Mouse (Mus musculus) CH12.LX (cell line): ENCODE data around the gene Kalrn. TPM values are rescaled to one million over a fixed set of nuclear protein-coding genes. Genes with fewer than 3 reads are reported as not detected.

ENCODE experiments used
- DNase-seq: peaks from one replicate; pipeline ENCODE4 v3.0.0-alpha.2; 2013; ENCODE audit errors: extremely low read depth
- H3K27ac ChIP-seq: 2 replicates; pipeline ENCODE4 v1.5.1; 2012; ENCODE audit warnings: low read depth, mild to moderate bottlenecking, control low read depth, moderate library complexity; ENCODE audit not compliant: insufficient read depth
- H3K27me3 ChIP-seq: replicated peaks from 2 replicates; pipeline ENCODE3; 2012; ENCODE audit warnings: inconsistent platforms
- H3K36me3 ChIP-seq, 2 experiments: replicated peaks in 1 of 2; 2 replicates each; pipeline versions ENCODE3 to v1.6.1; 2012; ENCODE audit warnings: inconsistent platforms in 1 of 2, low read length in 1 of 2, mild to moderate bottlenecking in 1 of 2, mixed read lengths in 1 of 2, moderate library complexity in 1 of 2; ENCODE audit not compliant: control insufficient read depth in 1 of 2, insufficient read depth in 1 of 2
- H3K4me1 ChIP-seq, 2 experiments: 2 replicates each; pipeline ENCODE4 v1.6.1; 2012; ENCODE audit warnings: inconsistent platforms in 1 of 2, moderate library complexity in 1 of 2; ENCODE audit not compliant: insufficient read depth in 2 of 2, control insufficient read depth in 1 of 2
- H3K4me2 ChIP-seq: 2 replicates; pipeline ENCODE4 v1.6.1; 2012; ENCODE audit warnings: low read depth, mild to moderate bottlenecking, control low read depth; ENCODE audit not compliant: poor library complexity, insufficient read depth, severe bottlenecking
- H3K4me3 ChIP-seq, 3 experiments: fragments of 150-350 bp in 1 of 3; sonication (generic) in 1 of 3; replicated peaks in 1 of 3; 2 replicates each; pipeline versions ENCODE3 to v1.5.1; 2011 to 2012; ENCODE audit warnings: low read depth in 2 of 3, low read length in 2 of 3, mild to moderate bottlenecking in 2 of 3, moderate library complexity in 2 of 3, control low read depth in 1 of 3, improper control_type of control experiment in 1 of 3, inconsistent platforms in 1 of 3, mixed read lengths in 1 of 3; ENCODE audit not compliant: poor library complexity in 1 of 3
- H3K79me2 ChIP-seq: replicated peaks from 2 replicates; pipeline ENCODE4 v1.6.1; 2012; ENCODE audit warnings: mild to moderate bottlenecking, moderate library complexity; ENCODE audit not compliant: control insufficient read depth, poor library complexity, insufficient read depth, severe bottlenecking; ENCODE audit errors: extremely low read depth
- H3K9ac ChIP-seq: 2 replicates; pipeline ENCODE4 v1.6.1; 2012; ENCODE audit warnings: low read depth, mild to moderate bottlenecking, control low read depth, moderate library complexity; ENCODE audit not compliant: insufficient read depth
- H3K9me3 ChIP-seq: replicated peaks from 2 replicates; pipeline ENCODE3; 2012; ENCODE audit warnings: low read length, inconsistent platforms, mixed read lengths
- BHLHE40 ChIP-seq: IDR thresholded peaks from 2 replicates; pipeline ENCODE4 v1.6.1; 2011; ENCODE audit warnings: mild to moderate bottlenecking, low read depth, low read length, improper control_type of control experiment
- CHD2 ChIP-seq: IDR thresholded peaks from 2 replicates; pipeline ENCODE4 v1.6.1; 2011; ENCODE audit warnings: low read length, improper control_type of control experiment
- CTCF ChIP-seq, 2 experiments: IDR thresholded peaks in 1 of 2; conservative IDR thresholded peaks in 1 of 2; 2 replicates each; pipeline ENCODE4 v1.5.1; 2011 to 2012; ENCODE audit warnings: low read depth in 2 of 2, low read length in 2 of 2, improper control_type of control experiment in 1 of 2, inconsistent platforms in 1 of 2, mild to moderate bottlenecking in 1 of 2, moderate library complexity in 1 of 2
- ELF1 ChIP-seq: IDR thresholded peaks from 2 replicates; pipeline ENCODE4 v1.6.1; 2014; ENCODE audit warnings: low read depth, mild to moderate bottlenecking, inconsistent platforms, low read length, improper control_type of control experiment
- EP300 ChIP-seq: IDR thresholded peaks from 2 replicates; pipeline ENCODE4 v1.6.1; 2011; ENCODE audit warnings: low read length, improper control_type of control experiment
- GABPA ChIP-seq: IDR thresholded peaks from 2 replicates; pipeline ENCODE4 v1.6.1; 2012; ENCODE audit warnings: low read depth, low read length, improper control_type of control experiment, inconsistent platforms; ENCODE audit not compliant: insufficient replicate concordance
- JUND ChIP-seq: conservative IDR thresholded peaks from 2 replicates; pipeline ENCODE4 v1.6.1; 2011; ENCODE audit warnings: low read depth, low read length, improper control_type of control experiment
- MAX ChIP-seq: IDR thresholded peaks from 2 replicates; pipeline ENCODE4 v1.6.1; 2011; ENCODE audit warnings: low read length, improper control_type of control experiment
- MXI1 ChIP-seq: IDR thresholded peaks from 2 replicates; pipeline ENCODE4 v1.6.1; 2011; ENCODE audit warnings: mild to moderate bottlenecking, low read depth, low read length, improper control_type of control experiment
- MYC ChIP-seq: IDR thresholded peaks from 2 replicates; pipeline ENCODE4 v1.6.1; 2011; ENCODE audit warnings: low read depth, mild to moderate bottlenecking, improper control_type of control experiment, low read length
- NELFE ChIP-seq: IDR thresholded peaks from 2 replicates; pipeline ENCODE4 v1.6.1; 2011; ENCODE audit warnings: low read depth, low read length, improper control_type of control experiment
- NRF1 ChIP-seq: IDR thresholded peaks from 2 replicates; pipeline ENCODE4 v1.6.1; 2014; ENCODE audit warnings: low read depth, mild to moderate bottlenecking, inconsistent platforms, low read length, improper control_type of control experiment, moderate library complexity
- PAX5 ChIP-seq: IDR thresholded peaks from 2 replicates; pipeline ENCODE4 v1.6.1; 2012; ENCODE audit warnings: low read length, inconsistent platforms, mixed read lengths
- RAD21 ChIP-seq: IDR thresholded peaks from 2 replicates; pipeline ENCODE4 v1.6.1; 2011; ENCODE audit warnings: low read depth, mild to moderate bottlenecking, low read length, improper control_type of control experiment, moderate library complexity
- RCOR1 ChIP-seq: conservative IDR thresholded peaks from 2 replicates; pipeline ENCODE4 v1.6.1; 2012; ENCODE audit warnings: low read depth, mild to moderate bottlenecking, inconsistent platforms, low read length, improper control_type of control experiment
- SIN3A ChIP-seq: IDR thresholded peaks from 2 replicates; pipeline ENCODE4 v1.6.1; 2012; ENCODE audit warnings: low read length, improper control_type of control experiment, inconsistent platforms
- TBP ChIP-seq: conservative IDR thresholded peaks from 2 replicates; pipeline ENCODE4 v1.6.1; 2011; ENCODE audit warnings: low read depth, low read length, improper control_type of control experiment
- UBTF ChIP-seq: IDR thresholded peaks from 2 replicates; pipeline ENCODE4 v1.6.1; 2012; ENCODE audit warnings: low read depth, mild to moderate bottlenecking, inconsistent platforms, low read length, improper control_type of control experiment, moderate library complexity
- USF1 ChIP-seq: IDR thresholded peaks from 2 replicates; pipeline ENCODE4 v1.6.1; 2014; ENCODE audit warnings: low read depth, mild to moderate bottlenecking, inconsistent platforms, low read length, improper control_type of control experiment
- USF2 ChIP-seq: conservative IDR thresholded peaks from 2 replicates; pipeline ENCODE4 v1.6.1; 2011; ENCODE audit warnings: low read depth, low read length, improper control_type of control experiment
- ZKSCAN1 ChIP-seq: IDR thresholded peaks from 2 replicates; pipeline ENCODE4 v1.6.1; 2012; ENCODE audit warnings: low read depth, inconsistent platforms, low read length, improper control_type of control experiment, borderline replicate concordance
- ZNF384 ChIP-seq: IDR thresholded peaks from 2 replicates; pipeline ENCODE4 v1.6.1; 2012; ENCODE audit warnings: low read depth, low read length, improper control_type of control experiment, inconsistent platforms
- dilution Hi-C: fragments of 300-500 bp; cut with MboI; formaldehyde crosslinking; loops from 2 replicates; pipeline ENCODE4 v1.14.3; 2020; ENCODE audit warnings: low sequenced_read_pairs; ENCODE audit not compliant: extremely low pct_unique_long_range_greater_than_20kb, extremely low pct_ligation_motif_present
- in situ Hi-C: fragments of 300-500 bp; cut with MboI; formaldehyde crosslinking; loops from 3 replicates; pipeline ENCODE4 v1.14.3; 2019; ENCODE audit warnings: low sequenced_read_pairs, low pct_ligation_motif_present, low pct_unique_long_range_greater_than_20kb, mixed read lengths
- polyA plus RNA-seq: library from polyadenylated mRNA; unstranded; fragments of >175 nt; gene quantifications from 2 replicates; pipeline ENCODE4 v1.2.1, GENCODE M21; 2012; ENCODE audit warnings: low read depth; ENCODE audit not compliant: insufficient read length
- total RNA-seq, 2 experiments: library from RNA; depleted of rRNA; stranded (reverse); fragments of 300-350 nt in 1 of 2; fragments of >200 nt in 1 of 2; gene quantifications; 2 replicates each; pipeline ENCODE4 v1.2.3; 2012 to 2014

Gene Kalrn
- total and polyA plus RNA-seq, 3 experiments = 0.08 to 0.09 TPM; not detected in 1

DNA sequence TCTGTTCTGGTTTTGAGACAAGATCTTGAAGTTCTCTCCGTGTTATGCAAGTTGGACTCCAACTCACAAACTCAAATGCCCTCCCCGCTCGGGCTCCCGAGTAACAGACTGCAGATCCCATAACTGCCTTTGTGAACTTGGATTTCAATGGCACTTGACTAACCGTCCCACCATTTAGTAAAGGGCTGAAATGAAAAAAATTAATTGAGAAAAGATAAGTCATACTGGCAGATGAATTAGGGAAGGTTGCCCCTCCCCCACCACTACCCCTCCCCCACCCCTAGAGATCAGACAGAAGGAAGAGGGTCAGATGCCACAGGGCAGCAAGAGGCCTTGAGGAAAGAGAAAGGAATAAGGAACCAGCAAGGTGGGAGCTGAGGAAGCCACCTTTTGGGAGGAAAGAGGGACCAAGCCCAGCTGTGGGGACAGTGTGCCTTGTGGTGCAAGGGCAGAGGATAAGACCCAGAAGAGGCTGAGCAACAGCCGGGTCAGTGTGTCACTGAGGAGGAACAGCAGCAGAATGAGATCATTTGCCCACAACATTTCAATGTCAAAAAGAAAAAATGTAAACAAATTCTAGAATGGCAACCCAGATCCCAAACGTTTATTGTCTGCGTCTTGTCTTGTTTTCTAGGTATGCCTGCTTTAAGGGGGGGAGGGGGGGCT is 21.4 kb upstream of the Kalrn start:
- H3K27ac ChIP-seq = no peak overlapping the region
- in situ Hi-C loops = no loop called here
- TF ChIP-seq UBTF = no peak
- no peak for TF ChIP-seq ZKSCAN1
- no peak for TF ChIP-seq ZNF384
- no peak for TF ChIP-seq MAX
- no peak for TF ChIP-seq RCOR1
- no peak for TF ChIP-seq ELF1
- peak; percentile 78 for TF ChIP-seq CHD2
- TF ChIP-seq BHLHE40 = no peak
- no peak for TF ChIP-seq GABPA
- TF ChIP-seq, all 38 proteins: peak for 1
- no peak for DNase-seq
- H3K4me3 ChIP-seq = no peak overlapping the region
- no peak overlapping the region for H3K4me2 ChIP-seq
- H3K9me3 ChIP-seq = peaks cover 2% of the 10 kb centered on the region
- H3K36me3 ChIP-seq = no peaks in the 10 kb centered on the region
- no peaks in the 10 kb centered on the region for H3K79me2 ChIP-seq
- H3K4me1 ChIP-seq = no peaks in the 10 kb centered on the region
- peaks cover 62% of the 10 kb centered on the region for H3K27me3 ChIP-seq
- dilution Hi-C loops = no loop called here
- H3K9ac ChIP-seq = no peak overlapping the region

- Histone ChIP-seq H3K36me3 (no peaks in the 10 kb centered on the region), H3K9me3 (no peaks in the 10 kb centered on the region), H3K79me2 (no peaks in the 10 kb centered on the region), H3K27ac (no peak overlapping the region), H3K4me1 (no peaks in the 10 kb centered on the region), H3K9ac (no peak overlapping the region), H3K27me3 (peaks cover 50% of the 10 kb centered on the region), H3K4me3 (no peak overlapping the region), H3K4me2 (no peak overlapping the region)
- dilution Hi-C loops (no loop called here), in situ Hi-C loops (no loop called here)
- TF ChIP-seq EP300 = no peak
- no peak for TF ChIP-seq NRF1
- no peak for TF ChIP-seq TBP
- no peak for TF ChIP-seq SIN3A
- no peak for TF ChIP-seq USF1
- TF ChIP-seq NELFE = no peak
- TF ChIP-seq MAX = no peak
- TF ChIP-seq RAD21 = no peak
- no peak for TF ChIP-seq PAX5
- TF ChIP-seq MYC = no peak
- TF ChIP-seq MXI1 = no peak
- no peak for TF ChIP-seq USF2
- no peak for TF ChIP-seq CTCF (conservative IDR thresholded peaks at IDR 0.05 in 1 of 2, IDR thresholded peaks at IDR 0.05 in 1 of 2; ENCODE audit: low read depth in 2 of 2, low read length in 2 of 2)
- TF ChIP-seq JUND = no peak
- DNase-seq = no peak
These were observed 19.4 kb upstream of the Kalrn start for GRCm38 (mm10) chr16:34592696-34593095.
